Mouse (Mus musculus) kidney, adult 11 months (tissue): ENCODE data around the gene Tbc1d10c.
A peak's percentile ranks its signal among the peaks of the same experiment; 100 is the strongest.

Experiments used
- DNase-seq: peaks from one replicate; pipeline ENCODE4 v3.0.0; 2022

Gene Tbc1d10c

DNA sequence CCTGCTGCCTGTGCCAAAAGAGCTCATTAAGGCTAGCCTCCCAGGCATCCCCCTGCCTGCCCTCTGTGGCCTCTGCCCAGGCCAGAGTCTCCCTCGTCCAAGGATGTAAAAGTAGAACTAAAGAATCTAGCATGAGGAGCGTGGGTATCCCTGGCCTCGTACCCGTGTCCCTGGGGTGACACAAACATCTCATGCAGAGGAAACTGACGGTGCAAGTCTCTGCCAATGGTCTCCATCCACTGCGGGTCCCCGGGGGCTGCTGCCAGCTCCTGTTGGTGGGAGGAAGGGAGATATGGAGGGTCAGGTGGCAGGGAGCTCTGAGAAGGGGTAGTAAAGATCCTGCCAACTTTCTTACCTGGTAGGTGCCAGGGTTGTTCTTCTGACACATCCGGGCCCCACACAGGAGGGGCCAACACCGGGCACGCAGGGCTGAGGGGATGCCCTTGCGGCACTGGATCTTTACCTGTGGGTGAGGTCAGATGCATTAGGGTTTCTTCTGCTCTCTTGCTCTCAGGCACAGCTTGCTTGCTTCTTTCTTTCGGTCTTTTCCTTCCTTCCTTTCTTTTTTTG, 1.9 kb downstream of the Tbc1d10c start:
- DNase-seq: no peak

DNA sequence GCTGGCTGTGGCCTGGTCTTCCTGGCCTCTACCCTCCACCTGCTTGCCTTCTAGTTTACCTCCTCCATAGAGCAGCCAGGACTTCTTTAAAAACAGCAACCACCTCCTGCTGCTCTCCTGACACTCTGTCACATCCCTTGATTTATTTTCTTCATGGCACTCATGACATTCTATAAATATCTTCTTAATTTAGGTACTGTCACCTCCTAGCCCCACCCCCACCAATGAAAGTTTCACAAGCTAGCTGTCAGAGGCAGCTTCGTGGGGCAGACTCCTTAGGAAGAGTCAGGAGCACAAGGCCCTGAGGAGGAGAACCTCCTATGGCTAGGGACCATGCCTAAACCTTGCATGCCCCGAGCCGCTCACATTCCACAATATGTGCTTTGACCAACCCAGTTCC, 3.8 kb downstream of the Tbc1d10c start:
- no peak for DNase-seq

DNA sequence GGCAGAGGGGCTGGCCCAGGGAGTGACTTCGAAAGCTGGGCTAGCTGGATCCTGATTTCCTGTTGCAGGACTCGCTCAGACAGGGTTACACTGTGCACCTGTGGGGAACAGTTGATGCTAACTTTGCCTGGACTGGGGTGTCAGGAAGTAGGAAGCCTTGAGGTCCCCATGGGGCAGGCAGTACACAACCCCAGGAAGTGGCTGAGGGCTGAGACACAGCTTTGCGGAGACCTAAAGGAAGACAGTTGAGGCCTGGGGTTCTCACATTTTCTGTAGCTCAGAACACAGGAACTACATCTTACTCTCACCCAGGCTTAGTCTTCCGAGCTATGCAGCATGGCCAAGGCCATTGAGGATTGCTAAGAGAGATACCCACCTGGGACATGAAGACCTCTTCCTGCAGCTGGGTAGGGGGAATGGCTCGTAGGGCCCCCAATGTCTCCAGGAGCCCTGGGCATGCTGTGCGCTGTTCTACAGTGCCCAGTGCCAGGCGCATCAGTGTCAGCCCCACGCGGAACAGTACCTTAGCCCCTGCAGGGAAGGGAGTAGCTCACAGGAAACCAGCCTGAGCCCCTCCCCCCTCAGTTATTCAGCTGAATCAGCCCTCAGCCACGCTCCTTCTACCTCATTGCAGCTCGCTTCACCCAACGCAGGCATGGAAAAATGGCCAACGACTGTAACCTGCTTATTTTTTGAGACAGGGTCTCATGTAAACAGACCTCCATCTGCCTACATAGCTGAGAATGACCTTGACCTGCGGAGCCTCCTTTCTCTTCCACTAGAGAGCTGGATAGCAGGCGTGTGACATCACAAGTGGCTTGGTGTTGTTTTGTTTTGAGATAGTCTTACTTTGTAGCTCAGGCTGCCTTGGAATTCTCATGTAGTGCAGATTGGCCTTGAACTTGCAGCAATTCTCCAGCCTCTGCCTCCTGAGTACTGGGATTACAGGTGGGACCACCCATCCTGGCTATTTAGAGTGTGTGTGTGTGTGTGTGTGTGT, 5.8 kb downstream of the Tbc1d10c start:
- no peak for DNase-seq

DNA sequence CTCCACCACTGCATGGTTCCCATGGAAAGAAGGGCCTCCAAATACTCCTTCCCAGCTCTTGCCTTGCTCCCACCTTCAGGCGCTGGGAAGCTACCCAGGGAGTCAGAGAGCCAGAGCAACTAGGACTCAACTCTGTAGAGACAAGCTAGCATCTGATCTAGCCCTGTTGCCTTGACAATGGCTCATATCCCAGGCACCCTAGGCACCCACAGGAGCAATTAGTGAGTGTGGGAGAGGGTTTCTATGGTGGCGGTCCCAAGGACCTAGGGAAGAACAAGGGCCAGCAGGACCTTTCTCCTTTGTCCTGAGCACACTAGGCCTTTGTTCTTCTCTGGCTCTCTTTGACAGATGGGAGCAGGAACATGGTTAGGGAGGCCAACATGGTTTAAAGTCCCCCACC, 7.4 kb downstream of the Tbc1d10c start:
- no peak for DNase-seq

DNA sequence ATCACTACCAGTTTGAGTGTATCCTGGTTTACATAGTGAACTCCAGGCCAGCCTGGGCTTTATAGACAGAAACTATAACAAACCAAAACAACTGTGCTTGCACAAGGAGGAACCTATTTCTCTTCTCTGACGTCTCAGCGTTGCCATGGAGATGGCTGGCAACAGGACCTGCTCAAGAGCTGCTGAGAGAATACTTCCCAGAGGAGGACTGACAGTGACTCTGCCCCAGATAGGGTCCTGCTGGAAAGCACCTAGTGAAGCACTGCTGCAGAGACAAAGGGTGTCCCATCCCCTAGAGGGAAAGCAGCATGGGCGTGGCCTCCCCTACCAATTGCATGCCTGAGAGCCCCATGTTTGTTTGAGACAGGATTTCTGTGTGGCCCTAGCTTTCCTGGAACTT, 9.2 kb downstream of the Tbc1d10c start:
- DNase-seq: no peak

DNA sequence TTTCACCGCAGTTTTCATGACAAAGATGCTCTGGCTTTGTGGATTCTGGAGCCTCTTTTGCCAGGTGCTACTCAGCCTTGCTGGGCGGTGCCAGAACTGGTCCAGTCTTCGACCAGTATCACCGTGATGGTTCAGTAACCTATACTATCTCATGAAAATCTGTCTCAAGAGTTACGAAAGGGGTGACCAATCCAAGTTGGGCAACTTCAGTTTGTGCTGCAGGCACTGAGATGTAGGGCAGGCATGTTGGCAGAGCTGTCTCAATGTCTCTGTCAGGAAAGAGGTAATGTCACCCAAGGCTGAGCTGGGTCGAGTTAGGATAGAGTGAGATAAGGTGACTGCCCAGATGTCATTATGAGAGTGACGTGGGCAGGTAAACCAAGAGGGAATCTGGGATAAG, 10.7 kb downstream of the Tbc1d10c start:
- DNase-seq: no peak

DNA sequence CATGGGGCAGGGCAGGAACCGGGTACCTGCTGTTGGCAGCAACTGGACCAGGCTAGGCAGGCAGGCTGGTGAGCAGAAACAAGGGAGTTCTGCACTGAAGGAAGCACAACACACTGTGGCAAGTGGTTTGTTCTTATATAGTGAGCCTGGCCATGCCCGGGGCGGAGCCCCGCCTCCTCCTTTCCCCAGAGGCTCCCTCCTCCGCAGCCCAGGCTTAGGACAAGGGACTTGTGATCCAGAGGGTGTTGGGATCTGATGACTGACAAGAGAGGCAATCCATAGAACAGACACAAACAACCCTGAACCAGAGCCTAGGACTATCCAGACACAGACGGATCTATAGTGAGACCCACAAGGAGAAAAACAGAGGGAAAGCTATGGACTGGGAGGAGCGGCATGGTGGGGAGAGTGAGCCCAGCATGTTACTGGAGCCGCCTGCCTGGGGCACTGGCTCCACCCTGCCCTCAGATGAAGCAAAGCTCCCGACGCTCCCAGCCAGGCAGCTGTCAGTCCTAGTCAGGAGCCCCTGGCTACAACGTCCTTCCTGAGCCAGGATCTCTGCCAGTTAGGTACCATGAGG, 15.6 kb downstream of the Tbc1d10c start, which contains the start of gene Carns1:
TSS of gene Carns1 (minus strand) at position 112 of the 580 bp plus-strand sequence.
- DNase-seq: no peak

DNA sequence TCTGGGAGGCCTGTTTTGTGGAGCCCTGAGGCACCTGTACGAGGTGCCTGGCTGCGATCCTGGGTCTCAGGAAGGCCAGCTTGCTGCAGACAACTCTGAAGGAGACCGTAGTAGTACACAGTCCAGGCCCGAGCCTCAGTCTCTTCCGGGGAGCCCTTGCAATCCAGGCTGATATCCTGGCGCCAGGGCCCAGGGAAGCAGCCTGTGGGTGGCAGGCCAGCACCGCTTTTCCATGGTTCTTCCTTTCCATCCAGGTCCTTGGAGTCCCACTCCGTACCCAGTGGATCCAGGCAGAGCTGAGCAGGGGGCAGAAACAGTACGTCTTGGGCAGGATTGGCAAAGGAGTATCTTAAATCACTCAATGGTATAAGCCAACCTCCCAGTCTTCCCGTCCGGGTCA, 18.2 kb downstream of the Tbc1d10c start:
- no peak for DNase-seq

DNA sequence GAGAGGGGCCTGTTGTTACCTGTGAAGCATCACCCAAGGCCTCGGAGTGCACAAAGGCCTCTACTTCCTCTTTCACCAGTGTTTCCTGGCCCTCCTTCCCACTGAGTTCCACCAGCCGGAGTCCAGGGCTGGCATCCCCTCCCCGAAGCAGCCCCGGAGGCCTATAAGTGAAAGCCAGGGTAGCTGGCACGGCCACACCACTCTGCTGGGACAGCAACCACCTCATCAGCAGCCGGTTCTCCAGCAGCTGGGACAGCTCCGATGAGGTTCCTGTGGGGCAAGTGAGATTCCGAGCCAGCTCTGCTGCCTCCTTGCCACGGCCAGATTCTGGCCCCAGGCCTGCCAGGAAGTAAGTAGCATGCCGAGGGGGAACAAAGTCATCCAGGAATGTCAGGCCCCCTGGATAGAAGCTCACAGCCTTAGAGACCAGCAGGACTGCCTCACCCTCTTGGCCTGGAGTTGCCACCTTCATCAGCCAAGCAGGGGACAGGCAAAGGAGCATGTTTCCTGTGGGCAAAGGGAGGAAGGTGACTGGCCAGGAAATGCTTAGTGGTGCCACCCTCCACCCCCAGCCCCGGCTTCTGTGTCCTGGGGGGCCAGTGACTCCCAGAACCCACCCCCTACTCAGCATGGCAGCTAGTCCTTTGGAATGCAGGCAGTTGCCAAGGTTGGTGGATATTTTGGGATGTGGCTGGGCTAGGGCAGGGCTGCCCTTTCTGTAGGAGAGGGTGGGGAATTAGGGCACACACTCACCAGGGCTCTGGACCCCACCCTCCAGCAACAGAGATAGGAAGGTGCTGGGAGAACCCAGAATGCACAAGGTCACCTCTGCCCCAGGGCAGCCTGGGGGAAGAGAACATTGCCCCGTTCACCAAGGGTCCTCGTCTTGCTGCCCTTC, 19.4 kb downstream of the Tbc1d10c start:
- no peak for DNase-seq

DNA sequence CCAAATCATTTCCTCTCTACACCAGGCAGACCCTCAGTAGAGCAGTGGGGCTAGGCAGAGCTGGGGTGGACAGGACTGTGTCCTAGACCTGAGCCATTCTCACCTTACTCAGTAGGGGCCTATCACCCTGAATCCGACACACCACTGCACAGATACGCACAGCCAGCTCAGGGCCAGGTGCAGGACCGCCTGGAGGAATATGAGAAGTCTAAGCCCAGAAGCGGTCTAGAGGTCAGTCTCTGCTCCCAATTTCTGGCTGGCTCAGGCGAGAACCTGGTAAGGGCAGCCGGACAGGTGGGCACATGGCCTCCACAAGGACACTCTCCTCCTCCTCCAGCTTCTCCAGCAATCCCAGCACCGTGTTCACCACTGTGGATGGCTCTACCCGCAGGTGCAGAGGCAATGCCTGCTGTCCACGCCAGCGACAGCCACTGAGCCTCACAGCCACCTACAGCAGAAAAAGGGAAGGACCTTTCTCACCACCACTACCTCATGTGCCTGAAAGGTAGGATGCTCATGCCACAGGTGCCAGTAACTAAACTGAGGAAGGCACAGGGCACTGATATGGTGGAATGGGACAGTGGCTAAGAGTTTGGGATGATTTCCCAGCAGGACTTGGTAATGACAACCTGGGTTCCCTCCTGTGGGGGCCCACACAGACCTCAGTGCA, 20.2 kb downstream of the Tbc1d10c start:
- DNase-seq: no peak

DNA sequence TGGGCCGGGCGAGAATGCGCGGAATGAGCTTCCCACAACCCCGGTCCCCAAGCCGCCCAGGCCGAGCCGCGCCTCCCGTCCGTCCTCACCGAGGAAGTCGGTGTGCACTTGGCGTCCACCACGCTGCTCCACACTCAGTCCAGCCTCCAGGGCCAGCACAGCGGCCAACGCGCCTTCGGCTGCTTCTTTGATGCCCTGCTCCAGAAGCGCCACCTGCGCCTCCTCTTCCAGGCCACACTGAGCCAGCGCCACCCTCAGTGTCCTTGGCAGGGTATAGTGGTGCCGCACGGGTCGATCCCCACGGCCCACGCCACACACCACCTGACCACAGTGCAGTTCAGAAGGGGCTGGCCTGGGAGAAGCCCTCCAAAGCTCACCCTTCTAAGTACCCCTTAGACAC, 21.3 kb downstream of the Tbc1d10c start:
- DNase-seq: no peak

DNA sequence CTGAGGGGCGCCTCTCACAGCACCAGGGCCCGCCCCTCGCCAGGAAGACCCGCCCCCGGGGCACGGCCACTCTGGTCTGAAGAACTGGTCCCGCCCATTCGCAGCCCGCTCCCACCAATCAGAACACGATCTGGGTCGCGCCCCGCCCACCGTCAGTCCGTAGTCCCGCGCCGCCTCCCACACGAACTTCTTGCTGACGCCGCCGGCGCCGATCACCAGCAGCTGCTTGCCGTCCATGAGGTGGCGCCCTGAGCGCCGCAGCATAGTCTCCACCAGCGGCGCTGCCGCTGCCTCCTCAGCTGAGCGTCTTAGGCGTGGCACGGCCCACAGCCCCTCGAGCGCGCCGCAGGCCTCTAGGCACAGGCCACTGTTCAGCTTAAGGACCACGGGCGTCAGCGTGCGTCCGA, 21.7 kb downstream of the Tbc1d10c start:
- peak; percentile 99 for DNase-seq

DNA sequence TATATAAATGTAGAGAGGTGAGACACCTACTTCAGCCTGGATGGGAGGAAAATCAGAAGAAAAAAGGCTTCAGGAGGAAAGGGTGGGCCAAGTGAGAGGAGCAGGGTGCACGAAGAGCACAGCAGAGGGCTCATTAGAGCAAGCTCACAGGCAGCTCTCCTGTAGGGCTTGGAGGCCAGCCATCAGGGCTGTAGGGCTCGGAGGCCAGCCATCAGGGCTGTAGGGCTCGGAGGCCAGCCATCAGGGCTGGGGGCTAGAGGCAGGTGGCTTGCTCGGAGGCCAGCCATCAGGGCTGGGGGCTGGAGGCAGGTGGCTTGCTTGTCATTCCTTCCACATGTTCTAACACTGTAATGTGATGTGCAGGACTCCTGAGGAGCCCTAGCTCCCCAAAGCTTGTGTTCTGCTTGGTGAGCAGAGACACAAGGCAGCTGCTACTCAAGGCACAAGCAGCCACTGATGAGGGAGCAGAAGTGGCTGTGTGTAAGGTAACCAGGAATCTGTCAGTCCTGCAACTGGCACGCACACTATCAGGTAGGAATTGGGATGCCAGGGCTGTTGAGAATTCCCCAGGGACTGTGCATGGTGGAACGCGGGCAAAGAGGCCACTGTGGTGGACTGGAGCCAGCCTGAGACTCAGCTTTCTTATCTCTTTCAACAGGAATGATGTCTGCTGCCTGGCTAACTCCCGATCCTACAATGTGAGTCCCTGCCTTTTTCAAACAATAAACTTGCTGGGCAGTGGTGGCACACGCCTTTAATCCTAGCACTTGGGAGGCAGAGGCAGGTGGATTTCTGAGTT, 24.2 kb downstream of the Tbc1d10c start:
- no peak for DNase-seq

DNA sequence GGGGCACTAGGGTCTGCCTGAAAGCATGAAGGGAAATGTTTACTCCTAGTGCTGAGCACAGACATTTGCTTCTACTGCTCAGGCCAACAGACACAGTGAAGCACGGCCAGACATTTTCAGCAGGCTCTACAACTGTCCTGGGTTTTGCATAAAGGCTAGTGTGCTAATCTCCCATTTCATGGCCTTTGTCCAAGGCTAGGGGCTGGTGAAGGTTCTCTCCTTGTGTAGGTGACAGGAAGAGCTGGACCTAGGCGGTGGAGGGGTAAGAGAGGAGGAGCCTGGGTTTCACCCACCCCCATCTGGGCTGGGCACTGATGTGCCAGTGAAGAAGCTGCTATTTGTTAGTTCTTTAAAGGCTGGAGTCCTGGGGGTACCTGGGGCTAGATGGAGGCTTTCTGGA, 26.4 kb downstream of the Tbc1d10c start:
- no peak for DNase-seq

DNA sequence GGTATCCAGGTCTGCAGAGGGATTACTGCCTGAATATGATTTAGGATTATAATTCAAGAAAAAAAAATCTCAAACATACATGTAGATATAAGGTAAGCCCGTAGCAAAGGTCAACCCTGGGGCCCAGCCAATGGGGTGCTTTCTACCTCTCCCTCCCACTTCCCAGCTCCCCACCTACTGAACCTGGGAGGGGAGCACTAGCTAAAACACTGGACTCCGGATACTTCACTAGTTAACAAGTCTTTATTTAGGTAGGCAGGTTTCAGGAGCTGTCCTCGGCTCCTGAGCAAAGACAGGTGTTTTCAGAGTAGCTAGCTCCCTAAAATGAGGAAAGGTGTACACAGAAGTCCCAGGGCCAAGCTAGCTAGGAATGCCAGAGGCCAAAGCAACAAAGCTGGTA, 27.0 kb downstream of the Tbc1d10c start:
- no peak for DNase-seq

DNA sequence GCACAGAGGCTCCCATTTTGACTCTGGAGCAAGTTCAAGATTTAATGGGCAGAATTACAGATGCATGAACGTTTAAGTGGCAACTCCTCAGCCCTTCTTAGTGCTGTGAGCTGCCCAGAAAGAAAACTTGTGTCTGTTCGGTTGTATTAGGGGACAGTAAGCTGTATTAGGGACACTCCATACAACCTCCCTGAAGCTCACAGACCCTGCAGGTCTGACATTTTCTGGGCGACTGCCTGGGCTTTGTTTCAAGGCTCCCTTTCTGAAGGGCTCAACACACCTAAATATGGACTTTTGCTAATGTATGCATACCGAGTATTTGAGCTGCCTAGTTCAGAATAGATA, 27.6 kb downstream of the Tbc1d10c start:
- no peak for DNase-seq

DNA sequence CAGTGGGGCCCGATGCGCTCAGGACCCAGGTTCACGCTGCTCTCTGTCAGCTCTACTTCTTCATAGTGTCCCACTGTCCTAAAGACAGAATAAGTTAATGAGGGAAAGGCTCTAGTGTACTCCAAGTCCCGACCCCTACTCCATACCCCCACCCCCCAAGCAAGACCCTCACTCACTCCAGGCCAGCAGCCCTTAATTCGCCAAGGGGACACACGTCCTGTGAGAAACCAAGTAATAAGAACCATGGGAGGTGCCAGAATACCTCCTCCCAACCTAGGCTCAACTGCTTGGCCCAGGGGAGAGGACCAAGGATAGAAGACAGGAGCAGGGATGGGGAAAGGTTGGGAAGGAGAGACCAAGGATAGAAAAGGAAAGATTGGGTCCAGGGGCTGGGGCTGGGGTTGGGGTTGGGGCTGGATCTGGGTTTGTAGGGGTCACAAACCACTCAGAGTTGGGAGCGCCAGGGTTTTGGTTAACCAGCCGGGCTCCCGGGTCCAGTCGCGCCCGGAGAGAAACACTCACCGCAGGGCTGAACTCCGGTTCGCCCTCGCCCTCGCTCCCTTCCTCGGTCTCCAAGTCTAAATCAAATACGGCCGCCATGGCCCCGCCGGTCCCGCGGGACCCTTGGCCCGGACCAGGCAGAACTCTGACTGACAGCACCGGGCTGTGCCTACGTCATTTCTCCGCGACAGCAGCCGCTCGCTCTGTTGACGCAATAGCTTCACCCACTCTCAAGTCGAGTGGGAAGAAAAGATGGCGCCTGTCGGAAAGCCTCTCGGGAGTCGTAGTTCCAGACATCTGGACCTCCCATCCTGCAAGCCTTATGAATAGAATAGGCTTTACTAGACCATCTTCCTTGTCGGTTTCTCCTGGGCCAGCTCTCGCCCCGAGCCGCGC, 28.2 kb downstream of the Tbc1d10c start, which contains the start of gene Rps6kb2:
TSS of gene Rps6kb2 (minus strand) at position 709 of the 897 bp plus-strand sequence.
- DNase-seq: peak; percentile 98

DNA sequence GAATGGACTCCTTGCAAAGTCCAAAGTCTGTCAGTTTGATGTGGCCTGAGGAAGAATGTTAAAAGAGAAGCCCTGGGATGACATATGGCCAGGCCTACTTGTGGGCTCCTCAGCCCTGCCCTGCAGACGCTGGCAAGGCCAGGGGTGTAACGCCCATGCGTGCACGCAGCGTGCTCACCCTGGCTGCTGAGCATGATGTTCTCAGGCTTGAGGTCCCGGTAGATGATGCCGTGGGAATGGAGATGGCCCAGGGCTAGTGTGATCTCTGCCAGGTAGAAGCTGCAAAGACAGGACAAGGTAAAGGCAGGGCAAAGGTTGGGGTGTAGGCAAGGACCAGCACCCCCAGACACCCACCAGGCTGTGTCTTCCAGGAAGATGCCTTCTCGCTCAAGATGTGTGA, 32.0 kb downstream of the Tbc1d10c start:
- DNase-seq: no peak

DNA sequence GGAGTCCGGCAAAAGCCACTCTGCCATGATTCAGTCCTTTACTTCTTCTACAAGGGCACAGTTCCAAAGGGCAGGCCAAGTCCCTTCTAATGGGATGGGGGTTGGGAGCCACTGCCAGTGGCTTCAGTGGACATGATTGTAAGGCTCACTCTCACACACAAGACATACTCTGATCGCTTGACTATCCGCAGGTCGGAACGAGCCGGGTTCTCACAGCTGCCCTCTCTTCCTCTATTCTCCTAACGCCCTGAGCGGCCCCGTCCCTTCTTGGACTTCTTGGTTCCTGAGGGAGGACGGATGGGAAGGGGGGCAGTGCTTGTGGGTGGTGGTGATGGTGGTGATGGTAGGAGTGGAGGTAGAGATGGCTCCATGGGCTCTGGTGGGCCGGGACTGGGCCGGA, 34.3 kb downstream of the Tbc1d10c start:
- DNase-seq: no peak

DNA sequence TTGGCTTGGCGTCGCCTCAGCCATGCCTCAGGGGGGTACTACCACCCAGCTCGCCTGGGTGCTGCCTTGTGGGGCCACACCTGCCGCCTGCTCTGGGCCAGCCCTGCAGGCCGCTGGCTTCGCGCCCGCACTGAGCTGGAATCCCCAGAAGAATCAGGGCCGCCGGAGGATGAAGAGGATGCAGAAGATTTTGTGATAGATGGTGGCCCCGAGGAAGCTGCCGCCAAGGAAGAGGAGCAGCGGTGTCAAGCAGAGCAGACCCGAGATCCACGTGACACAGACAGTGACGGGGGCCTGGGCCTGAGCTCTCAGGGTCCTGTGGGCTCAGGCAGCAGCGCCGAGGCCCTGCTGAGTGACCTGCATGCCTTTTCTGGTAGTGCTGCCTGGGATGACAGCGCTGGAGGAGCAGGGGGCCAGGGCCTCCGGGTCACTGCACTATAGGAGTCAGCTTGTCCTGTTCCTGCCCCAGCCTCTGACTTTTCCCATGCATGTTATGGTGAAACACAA, 35.0 kb downstream of the Tbc1d10c start:
- DNase-seq: no peak
